Mouse (Mus musculus): Measurements from ENCODE around the gene E030030I06Rik.
"Not testable (repeated sequence)": the region's sequence is repeated elsewhere in the genome, so short reads cannot be mapped to it uniquely, and the experiment has no call there.

The E030030I06Rik gene

GRCm38 (mm10) chr10:22149073-22149690 is at the start of gene E030030I06Rik:
E030030I06Rik (minus strand) TSS chr10:22149270.
- DNase-seq (ENCODE audit: low read depth, low spot score), result peak; percentile 91

DNA sequence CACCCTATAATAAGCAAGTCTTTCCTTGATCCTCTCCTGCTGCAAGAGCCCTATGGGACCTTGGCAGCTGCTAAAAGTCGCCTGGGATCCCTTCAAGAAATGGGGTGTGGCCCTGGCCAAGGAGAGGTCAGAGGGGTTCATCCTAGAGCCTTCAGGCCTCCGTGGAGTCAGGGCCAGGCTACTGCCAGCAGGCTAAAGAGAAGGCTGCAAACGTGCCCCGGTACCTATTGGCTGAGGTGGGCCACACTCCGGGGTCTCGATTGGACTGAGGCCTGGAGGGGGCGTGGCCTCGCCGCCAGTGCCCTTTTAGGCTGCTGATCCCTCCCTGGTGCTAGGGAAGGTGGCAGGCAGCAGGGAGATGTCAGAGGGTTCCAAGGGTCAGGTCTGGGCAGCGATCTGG is 42.0 kb upstream of the E030030I06Rik start:
- DNase-seq (ENCODE audit: low read depth, low spot score), result not testable (repeated sequence)

- DNase-seq (ENCODE audit: low read depth, low spot score), result not testable (repeated sequence)
Observed at GRCm38 (mm10) chr10:22176515-22176914, 27.4 kb upstream of the E030030I06Rik start.

GRCm38 (mm10) chr10:22174190-22174487 is 25.1 kb upstream of the E030030I06Rik start:
- not testable (repeated sequence) for DNase-seq (ENCODE audit: low read depth, low spot score)

- peak; percentile 47 for DNase-seq (ENCODE audit: low read depth, low spot score)
Observed at GRCm38 (mm10) chr10:22173335-22174189, 24.5 kb upstream of the E030030I06Rik start.

DNA sequence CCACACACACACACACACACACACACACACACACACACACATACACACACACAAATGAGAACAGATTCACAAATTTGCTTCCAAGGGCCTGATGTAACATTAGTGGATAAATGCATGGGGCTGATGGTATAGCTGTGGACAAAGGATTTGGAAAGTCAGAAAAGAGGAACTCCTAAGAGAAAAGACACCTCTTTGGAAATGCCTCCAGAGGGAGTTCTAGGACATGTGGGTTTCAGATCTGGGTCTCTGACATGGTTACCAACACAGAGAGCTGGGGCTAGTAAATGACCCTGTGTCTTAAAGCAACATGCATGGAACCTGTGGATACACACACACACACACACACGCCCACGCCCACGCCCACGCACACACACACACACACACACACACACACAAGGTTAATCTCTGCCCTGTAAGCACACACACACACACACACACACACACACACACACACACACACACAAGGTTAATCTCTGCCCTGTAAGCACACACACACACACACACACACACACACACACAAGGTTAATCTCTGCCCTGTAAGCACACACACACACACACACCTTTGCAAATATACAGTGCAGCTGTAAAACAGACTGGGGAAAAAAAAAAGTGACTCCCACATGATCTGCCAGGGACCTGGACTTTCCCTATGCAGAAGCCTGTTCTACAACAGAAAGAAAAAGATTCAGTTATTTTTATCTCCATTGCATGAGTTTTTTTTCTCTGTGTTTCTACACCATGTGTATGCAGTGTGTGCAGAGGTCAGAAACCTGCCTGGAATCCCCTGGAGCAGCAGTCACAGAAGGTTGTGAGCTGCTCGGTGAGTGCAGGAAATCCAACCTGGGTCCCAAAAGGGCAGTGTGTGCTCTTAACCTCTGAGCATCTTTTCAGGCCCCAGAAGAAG is 23.6 kb upstream of the E030030I06Rik start:
- DNase-seq (ENCODE audit: low read depth, low spot score), result not testable (repeated sequence)

GRCm38 (mm10) chr10:22169116-22169515 is 20.0 kb upstream of the E030030I06Rik start:
- not testable (repeated sequence) for DNase-seq (ENCODE audit: low read depth, low spot score)

DNA sequence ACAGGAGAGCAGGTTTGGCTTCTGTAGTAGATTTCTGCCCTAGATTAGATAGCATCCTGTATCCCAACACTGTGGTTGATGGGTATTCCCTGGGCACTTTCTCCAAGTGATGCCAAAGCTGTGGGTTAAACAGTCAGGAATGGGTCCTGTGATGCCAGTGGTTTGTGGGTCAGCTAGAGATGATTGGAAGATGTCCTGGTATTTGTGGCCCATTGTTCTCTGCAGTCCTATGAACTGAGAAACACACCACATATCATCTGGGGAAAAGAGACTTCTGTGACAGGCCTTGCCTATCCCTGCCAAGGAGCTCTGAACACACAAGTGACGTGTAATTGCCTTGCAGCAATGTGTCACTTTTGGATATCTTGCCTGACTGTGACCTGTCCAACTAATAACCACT is 18.0 kb upstream of the E030030I06Rik start:
- DNase-seq (ENCODE audit: low read depth, low spot score), result not testable (repeated sequence)

DNA sequence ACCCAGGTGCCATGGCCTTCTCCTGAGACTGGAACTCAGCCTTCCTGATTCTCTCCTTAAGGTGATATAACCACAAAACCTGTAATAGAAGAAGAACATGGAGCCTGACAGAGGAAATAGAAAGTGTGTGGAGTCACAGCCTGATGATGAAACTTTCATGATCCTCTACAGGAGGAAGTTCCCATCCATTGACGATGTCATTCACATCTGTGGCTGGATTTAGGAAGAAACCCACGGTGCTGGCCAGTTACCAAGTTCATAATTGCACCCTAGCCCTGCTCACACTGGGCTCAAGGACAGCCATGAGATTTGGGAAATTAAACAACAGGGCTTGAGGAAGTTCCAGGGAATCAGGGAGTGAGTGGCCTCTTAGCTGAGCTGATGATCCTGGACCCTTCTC is 17.0 kb upstream of the E030030I06Rik start:
- not testable (repeated sequence) for DNase-seq (ENCODE audit: low read depth, low spot score)

DNA sequence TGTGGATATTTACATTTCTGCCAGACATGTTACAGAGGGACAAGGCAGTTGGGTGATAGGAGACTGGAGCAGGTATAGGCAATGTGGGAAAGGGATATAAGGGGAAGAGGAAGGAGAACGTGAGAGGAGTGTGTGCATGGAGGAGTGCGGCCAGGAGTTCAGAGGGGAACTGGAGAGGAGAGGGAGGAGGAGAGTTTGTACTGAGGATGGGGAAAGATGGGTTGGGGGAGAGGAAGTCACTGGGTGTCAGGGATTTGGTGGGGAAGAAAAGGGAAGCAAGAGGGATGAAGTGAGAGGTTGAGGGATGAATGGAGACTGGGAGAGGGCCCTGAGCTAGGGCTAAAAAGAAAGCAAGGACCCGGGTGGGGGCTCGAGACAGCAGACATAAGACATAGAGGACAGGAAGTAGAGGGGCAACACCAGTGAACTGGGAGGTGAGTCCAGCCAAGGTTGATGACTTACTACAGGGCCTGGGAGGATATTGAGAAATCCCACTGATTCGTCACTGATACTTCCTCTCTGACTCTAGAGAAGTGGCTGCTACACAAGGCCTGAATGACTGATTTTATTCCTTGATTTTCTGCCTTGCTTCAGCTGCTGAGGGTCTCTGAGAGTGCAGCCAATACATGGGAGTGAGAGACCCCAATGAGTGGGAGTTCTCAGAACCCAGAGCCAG is 16.4 kb upstream of the E030030I06Rik start:
- DNase-seq (ENCODE audit: low read depth, low spot score), result not testable (repeated sequence)

DNA sequence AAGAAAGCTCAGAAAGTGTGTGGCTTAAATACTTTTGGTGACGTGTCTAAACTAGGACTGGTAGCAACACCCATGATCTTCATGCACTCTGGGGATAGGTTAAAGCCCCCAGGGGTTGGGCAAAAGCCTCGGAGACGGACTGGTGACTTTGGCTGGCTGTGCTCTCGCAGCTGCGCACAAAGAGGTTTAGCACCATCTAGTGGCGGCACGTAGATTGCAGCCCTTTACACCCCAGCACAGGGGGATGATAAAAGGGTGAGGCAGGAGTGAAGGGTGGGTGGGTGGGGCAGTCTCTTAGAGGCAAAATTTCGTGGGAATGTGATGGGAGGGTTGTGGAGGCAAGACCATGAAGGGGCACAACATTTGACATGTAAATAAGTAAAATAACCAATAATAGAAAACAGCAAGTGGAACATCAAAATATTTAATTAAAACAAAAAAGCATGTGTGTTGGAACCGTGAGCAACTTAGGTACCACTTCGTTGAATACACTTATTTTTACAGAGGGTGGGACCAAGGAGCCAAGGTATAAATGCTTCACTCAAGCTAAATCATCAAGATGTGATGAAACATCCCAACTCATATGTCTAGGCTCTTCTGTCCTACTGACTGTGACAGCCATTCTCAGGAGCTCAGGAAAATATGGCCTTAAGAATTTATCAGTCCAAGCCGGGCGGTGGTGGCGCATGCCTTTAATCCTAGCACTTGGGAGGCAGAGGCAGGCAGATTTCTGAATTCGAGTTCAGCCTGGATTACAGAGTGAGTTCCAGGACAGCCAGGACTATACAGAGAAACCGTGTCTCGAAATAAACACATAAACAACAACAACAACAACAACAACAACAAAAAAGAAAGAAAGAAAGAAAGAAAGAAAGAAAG is 14.9 kb upstream of the E030030I06Rik start:
- peak; percentile 53 for DNase-seq (ENCODE audit: low read depth, low spot score)

DNA sequence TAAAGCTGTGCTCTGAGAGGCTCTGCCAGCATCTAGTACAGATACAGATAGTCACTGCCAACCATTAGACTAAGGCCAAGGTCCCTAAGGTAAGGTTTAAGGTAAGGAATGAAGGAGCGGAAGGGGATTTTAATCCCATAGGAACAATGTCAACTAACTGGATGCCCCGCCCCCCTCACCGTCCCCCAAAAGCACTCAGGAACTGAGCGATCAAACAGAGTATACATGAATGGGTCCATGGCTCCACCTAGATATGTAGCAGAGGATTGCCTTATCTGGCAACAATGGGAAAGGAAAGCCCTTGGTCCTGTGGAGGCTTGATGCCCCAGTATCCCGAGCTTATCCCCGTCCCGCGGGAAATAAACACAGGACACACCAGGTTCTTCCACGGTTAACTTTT is 14.2 kb upstream of the E030030I06Rik start:
- DNase-seq (ENCODE audit: low read depth, low spot score), result peak; percentile 16

DNA sequence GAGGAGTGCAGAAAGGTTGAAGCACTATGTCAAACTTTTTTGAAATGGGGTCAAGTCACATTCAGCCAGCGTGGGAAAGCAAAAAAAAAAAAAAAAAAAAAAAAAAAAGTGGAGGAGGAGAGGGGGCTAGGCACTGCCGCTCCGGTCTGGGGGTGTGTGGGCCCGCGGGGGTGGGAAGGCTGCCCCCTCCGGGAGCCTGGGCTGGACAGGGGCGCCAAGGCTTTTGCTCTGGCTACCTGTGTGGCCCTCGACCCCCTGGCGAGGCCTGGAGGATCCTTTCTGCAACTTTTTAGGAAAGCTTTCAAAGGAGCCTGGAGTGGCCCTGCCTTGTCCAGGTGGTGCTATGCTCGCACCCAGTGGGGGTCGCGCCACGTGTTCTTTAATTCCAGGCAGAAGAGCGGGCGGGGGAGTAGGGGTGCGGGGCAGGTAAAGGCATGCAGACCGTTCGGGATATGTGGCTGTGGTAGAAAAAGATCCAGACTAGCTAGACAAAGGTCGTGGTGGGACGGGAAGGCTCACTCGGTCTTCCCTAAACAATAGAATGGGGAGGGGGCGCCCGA is 10.6 kb upstream of the E030030I06Rik start:
- DNase-seq (ENCODE audit: low read depth, low spot score), result no peak

- peak; percentile 78 for DNase-seq (ENCODE audit: low read depth, low spot score)
Observed at GRCm38 (mm10) chr10:22159131-22159561, 10.1 kb upstream of the E030030I06Rik start.

DNA sequence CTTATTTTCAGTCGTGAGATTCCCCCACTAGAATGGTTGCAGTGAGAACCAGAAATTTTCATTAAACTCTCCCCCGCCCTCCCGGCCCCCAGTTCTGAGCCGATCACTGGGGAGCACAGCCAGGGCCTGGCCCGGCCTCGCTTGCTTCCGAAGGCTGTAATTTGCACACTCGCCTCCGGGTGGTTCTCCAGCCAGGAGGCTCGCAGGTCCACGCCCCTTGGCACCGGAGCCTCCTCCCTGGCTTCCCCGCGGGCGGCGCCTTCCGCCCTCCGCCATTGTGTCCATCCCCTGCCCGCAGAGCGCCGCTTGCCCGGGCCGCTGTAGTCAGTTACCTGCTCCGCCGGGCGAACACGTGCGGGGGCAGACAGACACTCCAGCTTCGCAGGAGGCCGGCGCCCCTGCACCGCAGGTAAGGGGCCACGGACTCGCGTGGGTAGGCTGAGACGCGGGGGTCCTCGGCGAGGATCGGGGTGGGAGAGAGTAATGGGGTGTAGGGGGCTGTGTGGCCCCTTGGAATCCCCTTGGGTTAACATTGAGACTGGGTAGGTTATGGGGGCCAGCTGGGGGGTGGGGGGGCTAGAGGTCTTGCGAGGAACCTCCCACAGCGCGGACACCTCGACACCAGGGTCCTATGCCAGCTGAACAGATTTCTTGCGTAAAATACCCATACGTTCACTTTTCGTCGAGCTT is 9.4 kb upstream of the E030030I06Rik start, which contains the start of the genes Raet1e and H60b:
TSS of gene Raet1e (plus strand) at position 260 of the 690 bp plus-strand sequence.
TSS of gene H60b (plus strand) at position 277 of the 690 bp plus-strand sequence.
- peak; percentile 78 for DNase-seq (ENCODE audit: low read depth, low spot score)

- DNase-seq (ENCODE audit: low read depth, low spot score), result no peak
Observed at GRCm38 (mm10) chr10:22154871-22155799, 6.1 kb upstream of the E030030I06Rik start.

DNA sequence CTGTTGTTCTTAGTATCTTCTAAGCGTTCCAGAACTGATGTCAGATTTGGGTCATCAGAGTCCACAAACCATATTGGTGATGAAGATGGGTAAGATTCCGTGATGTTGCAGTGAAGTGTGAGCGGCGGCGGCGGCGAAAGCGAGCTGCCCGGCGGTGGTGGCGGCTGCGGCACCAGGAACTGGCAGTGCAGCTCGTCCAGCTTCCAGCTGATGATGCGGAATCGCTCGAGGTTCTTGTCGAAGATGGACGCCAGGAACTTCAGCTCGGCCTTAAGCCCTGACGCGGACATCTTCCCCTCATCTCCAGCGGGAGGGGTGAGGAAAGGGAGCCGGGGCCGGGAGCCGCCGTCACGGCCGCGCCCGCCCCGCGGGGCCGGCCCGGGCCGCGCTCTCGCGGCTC is 5.1 kb upstream of the E030030I06Rik start:
- not testable (repeated sequence) for DNase-seq (ENCODE audit: low read depth, low spot score)

DNA sequence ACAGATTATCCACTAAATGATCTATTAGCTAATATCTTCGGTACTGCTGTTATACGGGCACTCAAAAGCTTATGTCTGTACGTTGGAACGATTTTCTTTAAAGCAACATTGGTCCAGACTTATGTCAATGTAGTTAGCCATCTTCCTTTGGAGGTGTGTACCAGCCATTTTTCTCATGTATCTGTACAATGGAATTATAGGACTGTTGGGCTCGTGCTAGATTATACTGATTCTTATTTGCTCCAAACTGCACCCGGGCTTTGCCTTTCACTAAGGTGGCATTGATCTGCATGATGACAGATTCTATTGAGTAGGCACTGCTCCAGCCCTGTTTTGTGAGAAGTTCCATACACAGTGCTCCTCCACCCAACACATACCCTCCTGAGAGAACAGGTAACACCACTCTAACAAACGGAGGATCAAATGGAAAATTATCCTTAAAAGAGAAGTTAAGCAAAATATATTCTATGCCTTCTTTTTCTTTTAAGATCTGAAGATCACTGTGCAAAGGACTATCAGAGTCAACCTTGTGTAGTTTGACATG is 4.1 kb upstream of the E030030I06Rik start:
- DNase-seq (ENCODE audit: low read depth, low spot score), result not testable (repeated sequence)

Measured in A20 (cell line).